Mouse (Mus musculus) olfactory bulb, adult 2 months (tissue): Measurements from ENCODE around the gene Meox2.

Source experiments
- CTCF ChIP-seq: fragments of 200-500 bp; IDR thresholded peaks from 2 replicates; pipeline ENCODE4 v1.5.1; 2012; ENCODE audit warnings: low read depth, mild to moderate bottlenecking, low read length, moderate library complexity; ENCODE audit not compliant: insufficient read depth
- POLR2A ChIP-seq: fragments of 200-500 bp; IDR thresholded peaks from 2 replicates; pipeline ENCODE4 v1.6.1; 2012; ENCODE audit warnings: mild to moderate bottlenecking, low read depth, low read length, moderate library complexity; ENCODE audit not compliant: insufficient read depth

GRCm38 (mm10) chr12:37173324-37173723 lies 65.0 kb downstream of the Meox2 start:
- TF ChIP-seq CTCF, result no peak
- no peak for TF ChIP-seq POLR2A
